Mouse (Mus musculus) spleen, embryonic (tissue): Measurements from ENCODE around the gene Cpn1.

Experiments used
- CTCF ChIA-PET: fragments of 350-600 bp; sonication (Branson Sonifier 250); formaldehyde crosslinking; loops from one replicate; lab custom pipeline; 2022; lab: Charles Lee

Cpn1 gene

DNA sequence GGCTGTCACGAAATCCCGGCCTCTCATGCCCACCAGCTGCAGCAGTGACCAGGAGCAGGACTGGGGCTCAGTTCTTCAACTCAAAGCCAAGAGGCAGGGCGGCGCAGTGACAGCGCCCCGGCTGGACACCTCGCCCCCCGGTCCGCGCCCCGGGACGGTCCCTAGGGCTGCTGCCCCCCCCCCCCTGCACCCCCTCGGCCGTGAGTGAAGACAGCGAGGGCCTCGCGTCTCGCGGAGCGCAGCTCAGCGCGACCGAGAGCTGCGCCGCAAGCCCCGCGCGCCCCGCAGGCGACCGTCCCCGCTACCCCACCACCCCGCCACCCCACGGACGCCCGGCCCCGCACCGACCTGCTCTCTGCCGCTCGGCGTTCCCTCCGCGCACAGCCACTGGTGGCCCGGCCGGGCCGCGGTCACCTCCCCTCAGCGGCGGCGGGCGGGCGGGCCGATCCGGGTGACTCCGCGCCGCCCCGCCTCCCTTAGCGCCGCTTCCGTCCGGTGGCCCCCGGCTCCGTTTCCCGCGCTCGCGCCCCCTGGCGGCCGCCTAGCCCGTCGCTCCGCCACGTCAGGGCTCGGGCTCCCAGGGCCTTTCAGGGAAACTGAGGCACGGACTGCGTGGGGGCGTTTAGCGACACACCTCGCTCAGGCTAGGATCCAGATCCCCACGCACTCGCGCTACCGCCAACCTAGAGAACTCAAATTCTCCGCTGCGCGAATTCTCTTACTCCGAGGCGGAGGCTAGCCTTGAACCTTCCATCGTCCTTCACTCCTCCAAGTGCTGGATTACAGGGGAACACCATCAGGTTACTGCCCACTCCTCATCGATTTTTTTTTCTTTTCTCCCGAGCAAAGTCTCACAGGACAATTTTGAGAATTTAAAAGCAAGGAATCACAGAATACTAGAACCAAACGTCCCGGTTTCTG, 46.3 kb downstream of the Cpn1 start, which contains the start of gene Dnmbp:
Dnmbp (minus strand) TSS at position 423 of the 921 bp plus-strand sequence.
- CTCF ChIA-PET = interaction anchor here (0.6 to 0.7 kb wide), 3 partner anchors 8 to 88 kb away, joined by 3 to 4 read pairs (median 3); no protein-coding TSS in a partner anchor

DNA sequence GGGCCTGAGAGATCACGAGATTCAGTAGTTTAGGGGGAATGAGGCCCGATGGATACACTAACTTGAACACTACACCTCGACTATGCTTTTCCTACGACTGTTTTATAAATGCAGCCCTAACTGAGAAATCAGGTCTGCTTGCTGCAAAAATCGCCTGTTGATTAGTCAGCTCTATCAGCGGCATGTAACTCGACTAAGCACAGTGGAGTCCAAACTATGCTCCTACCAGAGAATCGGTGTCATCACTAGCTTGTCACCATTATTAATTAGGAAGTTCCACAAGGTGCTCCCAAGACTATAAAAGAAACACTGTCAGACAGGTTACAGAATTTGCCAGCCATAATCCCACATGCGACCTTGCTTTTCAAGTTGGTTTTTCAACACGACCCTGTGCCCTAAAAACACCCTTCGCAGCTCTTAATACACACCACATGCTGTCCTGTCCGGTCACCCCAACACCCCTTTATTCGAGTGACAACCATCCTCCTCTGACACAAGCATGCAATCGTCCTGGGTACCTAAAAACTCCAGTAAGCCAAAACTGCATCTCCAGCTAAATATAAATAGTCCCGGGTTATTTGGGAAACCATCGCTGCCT, 47.1 kb downstream of the Cpn1 start:
- CTCF ChIA-PET = no interaction called here

DNA sequence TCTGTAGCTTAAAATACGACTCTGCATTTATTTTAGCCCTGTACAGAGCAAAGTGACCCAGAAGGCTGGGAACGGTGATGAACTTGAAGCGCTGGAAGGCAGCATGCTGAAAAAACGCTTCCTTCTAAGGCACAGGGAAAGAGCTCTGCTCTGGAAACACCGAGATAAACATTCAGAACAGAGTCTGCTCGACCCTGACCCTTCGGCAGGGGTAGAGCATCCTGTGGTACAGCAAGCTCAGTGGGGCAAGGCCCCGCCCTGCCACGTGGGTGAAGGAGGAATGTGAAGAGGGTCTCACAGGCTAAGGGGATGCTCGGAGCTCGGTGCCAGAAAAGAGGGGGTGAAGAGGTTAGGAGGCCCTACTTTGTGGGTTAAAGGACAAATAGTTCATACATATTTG, 48.0 kb downstream of the Cpn1 start:
- CTCF ChIA-PET = no interaction called here

DNA sequence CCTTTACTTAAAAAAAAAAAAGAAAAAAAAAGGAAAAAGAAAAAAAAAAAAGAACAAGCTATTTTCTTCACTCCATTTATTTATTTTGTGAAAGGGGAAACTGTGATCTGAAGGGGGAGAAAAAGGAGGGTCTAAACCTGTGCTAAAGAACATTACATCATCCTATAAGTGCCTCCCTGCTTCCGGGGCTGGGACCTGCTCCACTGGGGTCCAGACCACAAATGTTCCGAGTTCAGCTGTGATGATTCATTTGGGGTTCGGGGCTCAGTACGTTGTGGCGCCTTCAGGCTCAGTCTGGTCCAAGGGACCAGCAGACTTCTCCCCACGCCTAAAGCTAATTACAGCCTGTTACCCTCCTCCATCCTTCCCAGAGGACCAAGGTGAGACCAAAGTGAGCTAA, 55.4 kb downstream of the Cpn1 start:
- CTCF ChIA-PET = no interaction called here

DNA sequence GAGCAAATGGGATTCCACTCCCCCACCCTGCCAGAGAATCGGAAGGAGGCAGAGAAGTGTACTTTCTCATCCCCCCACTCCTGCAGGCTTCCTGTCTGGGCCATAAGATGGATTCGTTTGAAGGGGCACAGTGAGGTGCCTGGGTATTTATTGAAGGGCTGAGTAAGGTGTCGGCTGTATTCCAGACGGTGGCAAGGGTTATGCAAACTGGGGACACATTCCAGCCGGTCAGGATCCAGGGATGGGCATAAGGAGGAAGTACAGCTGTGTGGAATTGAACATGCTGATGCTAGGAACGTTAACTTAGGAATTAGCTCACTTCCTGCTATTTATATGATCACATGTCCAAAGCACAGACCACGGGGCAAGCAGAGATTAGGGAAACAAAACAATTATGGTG, 56.0 kb downstream of the Cpn1 start:
- CTCF ChIA-PET = no interaction called here

DNA sequence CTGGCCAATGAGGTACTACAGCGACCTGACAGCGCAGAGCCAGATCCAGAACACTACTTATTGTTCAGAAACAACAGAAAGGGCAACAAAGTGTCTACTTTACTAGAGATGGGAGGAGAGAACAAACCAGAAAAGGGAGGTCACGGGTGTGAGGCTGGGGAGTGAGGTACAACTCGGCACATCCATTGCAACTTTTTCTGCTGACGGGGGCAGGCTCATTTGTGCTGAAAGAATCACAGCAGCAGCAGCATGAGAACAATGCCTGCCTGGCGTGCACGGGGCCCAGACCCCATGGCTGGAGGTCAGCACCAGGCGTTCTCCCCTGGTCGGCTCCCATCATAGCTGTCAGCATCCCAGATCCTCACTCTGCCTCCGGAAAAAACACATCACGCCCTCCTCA, 56.5 kb downstream of the Cpn1 start:
- CTCF ChIA-PET = no interaction called here

DNA sequence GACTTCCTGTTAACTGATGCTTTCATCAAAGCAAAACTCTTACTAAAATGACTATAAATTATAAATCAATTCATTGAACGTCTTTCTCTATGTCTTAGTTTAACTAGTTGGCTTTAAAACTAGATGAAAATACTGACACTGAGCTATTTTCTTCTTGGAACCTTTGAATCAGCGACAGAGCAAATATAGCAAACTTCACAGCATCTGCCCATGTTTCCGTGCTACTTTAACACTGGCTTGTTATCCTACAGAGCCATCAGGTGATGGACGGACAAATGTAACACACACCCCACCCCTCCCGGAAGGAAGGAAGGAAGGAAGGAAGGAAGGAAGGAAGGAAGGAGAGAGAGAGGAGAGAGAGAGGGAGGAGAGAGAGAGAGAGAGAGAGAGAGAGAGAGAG, 58.4 kb downstream of the Cpn1 start:
- CTCF ChIA-PET = no interaction called here

DNA sequence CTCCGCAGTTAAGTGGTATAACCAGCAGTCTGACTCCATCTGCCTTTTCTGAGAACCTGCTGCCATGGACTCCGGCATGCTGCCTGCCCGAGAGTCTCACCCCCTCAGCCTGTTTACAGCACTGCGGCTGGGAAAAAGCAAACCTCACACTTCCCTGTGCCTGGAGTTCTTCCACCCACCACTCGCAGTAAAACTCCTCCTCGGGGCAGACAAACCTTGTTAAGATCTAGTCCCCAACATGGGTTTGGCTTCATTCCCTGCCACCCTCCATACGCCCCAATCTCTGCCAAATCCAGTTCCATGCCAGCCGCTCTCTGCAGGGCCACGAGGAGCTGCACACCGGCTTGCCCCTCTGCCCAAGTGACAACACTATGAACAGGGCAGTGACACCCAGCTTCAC, 59.3 kb downstream of the Cpn1 start:
- CTCF ChIA-PET = no interaction called here

DNA sequence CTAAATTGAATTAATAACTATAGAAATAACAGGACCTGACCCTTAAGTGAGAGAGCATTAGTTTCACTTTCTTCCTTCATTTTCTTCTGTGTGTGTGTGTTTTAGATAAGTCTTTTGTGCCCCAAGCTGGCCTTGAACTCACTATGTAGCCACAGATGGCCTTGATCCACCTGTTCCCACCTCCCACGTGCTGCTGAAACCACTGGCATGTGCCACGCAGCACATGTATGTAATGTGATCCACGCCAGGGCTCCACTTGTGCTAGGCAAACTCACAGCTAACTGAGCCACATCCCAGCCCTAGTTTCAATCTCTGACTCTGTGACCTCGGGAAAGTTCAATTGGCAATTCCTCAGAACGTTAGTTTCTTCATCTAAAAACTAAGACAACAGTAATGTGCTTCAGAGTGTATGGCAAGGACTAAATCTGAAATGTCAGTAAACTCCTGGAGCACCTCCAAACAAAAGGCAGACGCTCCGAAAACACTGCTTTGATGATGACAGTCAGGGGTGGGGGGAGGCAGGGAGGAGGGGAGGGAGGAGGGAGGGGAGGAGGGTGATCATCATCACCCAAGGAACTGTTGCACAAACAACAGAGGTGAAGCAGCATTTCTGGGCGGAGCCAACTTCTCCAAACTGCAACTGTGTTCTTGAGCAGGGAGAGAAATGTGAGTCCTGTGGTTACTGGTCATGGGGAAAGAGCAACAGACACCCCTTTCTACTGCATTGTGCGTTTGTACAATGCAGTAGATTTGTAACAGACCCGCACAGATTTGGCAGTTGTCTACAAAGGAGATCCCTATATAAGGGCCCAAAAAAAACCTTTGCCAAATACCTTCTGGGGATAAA, 60.0 kb downstream of the Cpn1 start:
- CTCF ChIA-PET = interaction anchor here (0.7 kb wide), 1 partner anchor 153 kb away, joined by 3 read pairs; no protein-coding TSS in a partner anchor

DNA sequence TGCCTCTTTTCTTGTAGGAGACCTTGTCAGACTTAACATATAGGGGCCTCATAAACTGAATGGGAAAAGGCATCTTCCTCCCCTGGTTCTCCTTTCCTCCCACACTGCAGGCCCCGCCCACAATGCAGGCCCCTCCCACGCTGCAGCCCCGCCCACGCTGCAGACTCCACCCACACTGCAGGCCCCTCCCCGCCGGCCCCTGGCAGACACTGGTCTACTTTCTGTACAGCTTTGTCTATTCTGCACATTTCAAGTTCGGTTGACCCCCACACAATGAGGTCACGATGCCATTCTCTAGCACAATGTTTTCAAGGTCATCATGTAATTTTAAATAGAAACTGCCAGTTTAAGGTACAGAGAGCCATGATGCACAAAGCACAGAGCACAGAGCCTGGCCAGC, 62.0 kb downstream of the Cpn1 start:
- CTCF ChIA-PET = no interaction called here

DNA sequence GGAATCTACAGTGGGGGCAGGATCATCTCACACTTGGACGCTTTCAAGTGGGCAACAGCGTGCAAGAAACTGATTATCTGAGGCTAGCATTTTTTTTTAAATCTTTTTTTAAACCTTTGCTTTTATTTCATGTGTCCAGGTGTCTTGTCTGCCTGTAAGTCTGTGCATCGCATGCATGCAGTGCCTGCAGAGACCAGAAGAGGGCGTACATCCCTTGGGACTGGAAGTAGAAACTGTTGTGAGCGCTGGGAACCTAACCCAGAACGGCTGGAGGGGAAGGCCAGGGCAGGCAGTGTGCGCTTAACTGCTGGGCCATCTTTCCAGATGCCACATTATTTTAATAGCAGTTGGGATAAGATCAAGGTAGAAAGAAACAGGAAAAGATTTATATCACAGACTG, 63.4 kb downstream of the Cpn1 start:
- CTCF ChIA-PET = interaction anchor here (0.7 kb wide), 1 partner anchor 68 kb away, joined by 3 read pairs; no protein-coding TSS in a partner anchor

DNA sequence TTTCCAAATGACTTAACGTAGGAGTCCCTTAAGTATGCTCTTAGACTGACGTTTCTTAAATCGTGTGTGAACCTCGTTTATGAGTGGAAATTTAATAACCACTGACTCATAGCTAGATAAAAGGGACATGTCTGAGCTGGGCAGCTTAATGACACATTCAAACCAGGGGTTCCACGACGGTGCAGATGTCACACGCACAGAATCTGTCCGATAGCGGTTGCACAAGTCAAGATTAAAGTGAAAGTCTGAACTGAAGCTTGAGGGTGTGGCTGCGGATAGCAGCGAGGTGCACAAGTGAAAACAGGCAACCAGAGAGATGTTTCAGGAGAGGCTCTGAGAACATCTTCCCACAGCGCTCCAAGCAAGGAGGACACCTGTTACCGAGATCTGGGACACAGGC, 64.9 kb downstream of the Cpn1 start:
- CTCF ChIA-PET = no interaction called here

DNA sequence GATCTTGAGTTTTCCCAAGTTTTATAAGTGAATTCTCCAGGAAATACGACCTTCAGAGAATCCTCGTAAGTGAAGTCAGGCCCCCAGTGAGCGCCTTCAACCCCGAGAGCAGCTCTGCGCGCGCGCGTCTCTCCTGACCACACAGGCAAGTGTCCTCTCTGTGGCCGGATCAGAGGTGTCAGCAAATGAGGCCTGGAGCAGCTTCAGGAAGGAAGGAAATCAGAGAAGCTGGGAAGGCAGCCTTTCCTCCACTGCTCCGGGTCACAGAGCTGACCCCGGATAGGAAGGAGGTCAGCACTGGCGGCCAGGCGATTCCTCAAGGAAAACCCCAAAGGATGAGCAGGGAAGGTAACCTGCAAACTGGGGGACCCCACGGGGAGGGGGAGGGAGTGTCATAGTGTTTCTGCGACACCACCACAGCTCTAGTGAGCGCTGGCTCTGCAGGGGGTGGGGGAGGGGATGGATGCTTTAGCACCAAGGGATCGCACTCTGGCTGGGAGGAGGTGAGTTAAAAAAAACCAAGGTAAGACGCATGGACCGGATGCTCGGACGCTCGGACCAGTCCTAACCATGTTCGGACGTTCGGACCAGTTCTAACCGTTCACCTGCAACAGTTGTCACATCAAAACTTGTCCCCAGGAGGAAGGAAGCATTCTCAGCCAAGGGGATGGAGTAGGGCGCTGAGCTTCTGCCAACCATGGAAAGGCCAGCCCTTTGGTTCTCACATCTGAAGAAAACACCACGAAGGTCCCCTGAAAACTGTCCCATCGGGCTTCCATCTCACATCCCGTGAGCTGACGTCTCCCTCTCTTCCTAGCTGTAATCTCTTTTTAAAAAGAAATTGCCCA, 65.7 kb downstream of the Cpn1 start:
- CTCF ChIA-PET = no interaction called here

DNA sequence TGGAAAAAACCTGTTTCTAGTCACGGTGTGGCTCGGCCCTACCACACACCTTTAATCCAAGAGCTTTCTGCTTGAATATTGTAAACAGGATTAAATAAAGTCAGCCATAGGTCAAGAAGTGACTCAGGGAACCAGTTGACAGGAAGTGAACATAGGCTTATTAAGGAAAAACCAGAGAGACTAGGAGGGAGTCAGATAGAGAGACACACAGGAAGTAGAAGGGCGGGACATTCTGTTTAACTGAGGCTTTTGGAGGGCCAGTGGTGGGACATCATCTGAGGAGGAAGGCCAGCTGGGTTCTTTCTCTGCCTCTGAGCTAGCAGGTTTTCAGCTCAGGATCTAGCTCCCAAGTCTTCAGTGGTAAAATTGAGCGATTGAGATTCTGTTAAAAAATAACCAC, 66.5 kb downstream of the Cpn1 start:
- CTCF ChIA-PET = no interaction called here

DNA sequence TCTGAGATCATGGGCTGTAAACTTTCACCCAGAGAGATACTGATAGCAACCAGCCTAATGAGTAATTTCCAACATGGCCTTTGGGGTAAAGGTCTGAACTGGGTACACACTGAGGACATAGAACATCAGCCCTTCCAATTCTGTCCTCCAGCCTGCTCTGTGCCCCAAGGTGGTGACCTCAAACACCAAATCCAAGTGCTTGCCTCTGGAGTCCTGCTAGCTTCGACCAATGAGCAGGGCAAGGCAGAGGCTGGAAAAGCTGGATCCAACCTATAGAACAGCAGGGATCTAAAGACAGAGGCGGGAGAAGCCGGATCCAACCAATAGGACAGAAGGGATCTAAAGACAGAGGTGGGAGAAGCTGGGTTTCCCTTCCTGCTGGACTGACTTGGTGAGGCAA, 67.5 kb downstream of the Cpn1 start:
- CTCF ChIA-PET = no interaction called here

DNA sequence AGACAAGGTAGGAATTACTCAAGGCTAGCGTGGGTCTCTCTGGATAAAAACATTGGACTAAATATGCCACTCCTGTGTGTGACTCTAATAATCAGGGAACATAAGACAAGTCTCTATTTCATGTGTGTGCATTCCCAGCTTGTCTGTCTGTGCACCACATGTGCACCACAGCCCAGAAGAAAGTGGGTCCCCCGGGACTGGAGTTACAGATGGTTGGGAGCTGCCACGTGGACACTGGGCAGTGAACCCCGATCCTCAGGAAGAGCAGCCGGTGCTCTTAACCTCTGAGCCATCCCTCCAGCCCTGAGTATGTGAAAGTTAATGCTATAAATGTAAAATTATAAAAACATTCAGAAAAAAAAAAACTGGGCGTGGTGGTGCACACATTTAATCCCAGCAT, 68.6 kb downstream of the Cpn1 start:
- CTCF ChIA-PET = no interaction called here

DNA sequence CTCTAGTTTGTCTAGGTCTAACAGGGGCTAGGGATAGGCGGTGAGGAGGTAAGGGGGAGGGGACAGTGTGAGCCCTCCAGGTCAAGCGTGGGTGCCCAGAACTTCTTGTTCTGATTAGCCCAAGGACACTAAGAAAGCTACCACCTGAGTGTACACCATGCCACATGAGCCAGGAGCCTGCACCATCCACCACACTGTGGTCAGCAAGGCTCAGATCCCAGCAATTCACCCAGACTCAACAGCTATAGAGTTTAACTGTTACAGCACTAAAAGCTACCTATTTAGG, 69.0 kb downstream of the Cpn1 start:
- CTCF ChIA-PET = no interaction called here

DNA sequence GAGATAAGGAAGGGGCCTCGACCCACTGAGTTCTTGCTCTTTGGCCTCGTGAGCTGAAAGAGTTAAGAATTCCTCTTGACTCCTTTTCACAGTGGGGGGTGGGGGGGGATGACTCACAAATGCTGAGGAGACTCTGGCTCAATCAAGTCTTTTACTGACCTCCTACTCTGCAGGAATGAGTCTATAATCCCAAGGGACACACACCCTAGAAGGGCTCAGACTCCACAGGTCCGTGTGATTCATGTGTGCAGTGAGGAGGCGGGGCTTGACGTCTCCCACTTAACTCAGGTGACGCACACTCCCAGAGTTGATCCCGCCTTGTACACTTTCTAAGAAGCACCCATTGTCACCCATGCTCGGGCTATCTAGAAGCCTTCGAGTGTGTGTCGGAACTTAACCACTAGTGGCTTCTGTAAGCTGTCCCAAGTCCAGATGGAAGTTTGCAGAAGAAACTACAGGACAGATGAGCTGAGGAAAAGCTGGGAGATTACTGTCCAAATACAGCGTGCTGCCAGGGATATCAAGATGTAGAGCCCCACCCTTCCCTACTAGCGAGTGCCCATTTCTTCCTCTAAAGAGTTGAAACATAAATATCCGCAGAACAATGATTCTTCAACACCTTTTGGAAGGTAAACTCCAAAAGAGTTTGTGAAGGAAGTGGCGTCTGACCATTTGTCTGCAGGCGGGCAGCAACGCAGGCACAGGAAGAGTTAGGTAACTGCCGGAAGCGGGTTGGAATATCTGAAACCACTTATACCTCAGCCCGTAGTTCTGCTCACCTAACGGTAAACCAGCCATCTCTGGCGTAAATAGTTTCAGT, 69.6 kb downstream of the Cpn1 start:
- CTCF ChIA-PET = interaction anchor here (0.6 kb wide), 1 partner anchor 695 kb away, joined by 6 read pairs; no protein-coding TSS in a partner anchor

DNA sequence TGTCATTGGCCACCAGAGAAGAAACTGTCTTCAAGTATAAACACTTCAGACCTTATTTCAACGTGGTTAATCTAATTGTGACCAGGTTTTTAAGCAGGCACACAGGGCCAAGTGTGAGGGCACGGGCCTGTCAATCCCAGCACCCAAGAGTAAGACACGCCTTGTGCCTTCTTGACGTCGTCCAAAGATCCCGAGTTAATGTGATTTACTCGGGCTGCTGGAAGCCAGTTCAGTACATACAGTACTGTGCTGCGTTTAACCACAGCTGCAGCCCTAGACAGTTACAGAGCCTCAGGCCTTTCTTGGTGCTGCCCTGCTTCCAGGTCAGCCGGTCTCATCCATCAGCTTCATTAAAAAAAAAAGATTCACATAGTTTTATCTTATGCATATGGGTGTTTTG, 70.9 kb downstream of the Cpn1 start:
- CTCF ChIA-PET = no interaction called here

DNA sequence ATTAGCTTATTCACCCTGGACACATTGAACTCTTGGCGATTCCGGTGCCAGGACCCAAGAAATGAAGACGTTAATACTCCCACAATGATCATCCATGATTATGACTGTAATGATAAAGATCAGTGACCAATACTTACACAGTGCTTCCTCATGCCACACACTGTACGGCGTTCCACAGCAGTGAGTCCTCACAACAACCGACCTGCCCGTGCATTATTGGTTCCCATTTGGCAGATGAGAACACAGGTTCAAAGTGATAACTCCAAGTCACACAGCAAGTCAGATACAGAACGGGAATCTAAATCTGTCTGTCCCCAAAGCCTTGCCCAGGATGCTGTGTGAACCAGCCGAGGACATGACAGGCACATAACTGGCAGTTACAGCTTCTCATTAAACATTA, 71.4 kb downstream of the Cpn1 start:
- CTCF ChIA-PET = no interaction called here
